Mouse (Mus musculus): ENCODE results near the gene Ddc. TPM values are rescaled to one million over a fixed set of nuclear protein-coding genes. Genes with fewer than 3 reads are reported as not detected.

Gene Ddc
- total RNA-seq (2021) (1 to 10 TPM in 1 of 2 experiments, under 1 TPM in 1; 0.91 to 1.3 TPM), polyA plus RNA-seq (2012; rRNA removed) (2.3 and 4.4 TPM in 2 replicates)
- long read RNA-seq, result 0 reads

DNA sequence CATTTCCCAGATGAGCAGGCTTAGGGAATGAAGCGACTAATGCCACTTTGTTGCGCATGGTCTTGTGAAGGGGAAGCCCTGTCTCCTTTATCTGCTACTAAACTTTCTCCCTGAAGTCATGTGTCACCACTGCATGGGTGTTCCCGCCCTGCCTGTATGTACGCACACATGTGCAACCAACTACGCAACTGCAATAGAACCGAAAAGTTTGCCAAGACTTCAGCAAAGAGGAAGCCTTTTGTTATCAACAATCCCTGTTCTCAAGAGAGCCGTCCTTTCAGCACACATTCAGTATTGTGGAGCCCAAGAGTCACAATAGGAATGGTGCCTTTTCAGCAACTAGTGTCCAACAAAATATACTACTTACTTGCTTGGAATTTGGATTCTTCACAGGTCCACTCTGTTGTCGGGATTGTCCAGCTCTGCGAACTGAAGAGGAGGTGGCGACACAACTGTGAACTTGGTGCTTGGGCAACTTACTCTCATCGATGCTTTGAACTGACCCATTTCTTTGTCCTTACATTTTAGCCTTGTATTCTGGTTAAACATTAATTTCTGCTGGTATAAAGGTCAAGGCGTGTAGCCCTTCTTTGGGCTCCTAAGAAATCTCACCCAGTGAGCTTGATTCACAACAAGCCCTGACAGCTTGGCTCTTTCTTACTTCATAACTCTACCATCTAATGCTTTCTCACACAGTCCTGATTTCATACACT is at the start of gene Ddc:
Ddc (minus strand) TSS at position 500 of the 713 bp plus-strand sequence.
- Histone ChIP-seq H3K27me3 (ENCODE audit: control insufficient read depth, insufficient read depth, low read length) (no peaks in the 10 kb centered on the region), H3K9ac (ENCODE audit: low read depth, low read length) (no peak within 1 kb of the TSS), H3K79me2 (replicated peaks; ENCODE audit: control insufficient read depth, insufficient read depth, low read length) (no peaks in the 10 kb centered on the region), H3K4me3 (no peak within 1 kb of the TSS), H3K27ac (no peak within 1 kb of the TSS), H3K4me1 (ENCODE audit: control insufficient read depth, insufficient read depth, low read length) (0 out of 2 replicates have a peak, but pooled peaks cover 3% of the 10 kb centered on the region), H3K36me3 (ENCODE audit: control insufficient read depth, insufficient read depth, low read length) (no peaks in the 10 kb centered on the region)
- WGBS, result 61% methylated on average over 12 of the region's 12 CpGs
- DNase-seq, result no peak
- TF ChIP-seq CTCF (IDR thresholded peaks at IDR 0.05) (no peak), EP300 (IDR thresholded peaks at IDR 0.05; ENCODE audit: insufficient read depth, low read depth, low read length) (no peak), POLR2A (IDR thresholded peaks at IDR 0.05; ENCODE audit: insufficient read depth, low read depth, low read length) (no peak)
- intact Hi-C loops (cut with DNase I), result no loop called here

DNA sequence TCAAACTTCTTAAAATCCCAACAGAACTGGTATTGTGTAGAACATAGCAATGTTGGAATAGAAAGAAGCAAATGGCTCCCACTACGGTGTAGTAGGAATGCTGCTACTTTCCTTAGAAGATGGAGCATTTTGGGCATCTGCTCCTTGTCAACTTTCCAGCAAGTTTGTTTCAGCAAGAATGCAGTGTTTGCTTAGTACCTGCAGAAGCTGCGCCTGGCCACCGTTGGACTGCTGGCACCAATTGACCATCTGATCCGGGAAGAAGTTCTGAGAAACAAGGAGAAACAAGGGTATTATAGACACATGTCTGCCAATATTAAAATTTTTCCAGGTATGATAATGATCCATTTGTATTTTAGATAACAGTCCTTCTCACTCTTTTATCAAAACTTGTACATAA is 47.8 kb upstream of the Ddc start:
- no peak overlapping the region for H3K4me3 ChIP-seq
- no peak overlapping the region for H3K9ac ChIP-seq (ENCODE audit: low read depth, low read length)
- no peak overlapping the region for H3K27ac ChIP-seq
- WGBS, result 88% methylated on average over 4 of the region's 4 CpGs
- DNase-seq, result no peak
- intact Hi-C loops (cut with DNase I), result no loop called here
- no peaks in the 10 kb centered on the region for H3K4me1 ChIP-seq (ENCODE audit: control insufficient read depth, insufficient read depth, low read length)
- H3K79me2 ChIP-seq (replicated peaks; ENCODE audit: control insufficient read depth, insufficient read depth, low read length), result no peaks in the 10 kb centered on the region
- TF ChIP-seq POLR2A (IDR thresholded peaks at IDR 0.05; ENCODE audit: insufficient read depth, low read depth, low read length) (no peak), EP300 (IDR thresholded peaks at IDR 0.05; ENCODE audit: insufficient read depth, low read depth, low read length) (no peak), CTCF (IDR thresholded peaks at IDR 0.05) (no peak)
- H3K36me3 ChIP-seq (ENCODE audit: control insufficient read depth, insufficient read depth, low read length), result peaks cover 6% of the 10 kb centered on the region
- H3K27me3 ChIP-seq (ENCODE audit: control insufficient read depth, insufficient read depth, low read length), result no peaks in the 10 kb centered on the region

DNA sequence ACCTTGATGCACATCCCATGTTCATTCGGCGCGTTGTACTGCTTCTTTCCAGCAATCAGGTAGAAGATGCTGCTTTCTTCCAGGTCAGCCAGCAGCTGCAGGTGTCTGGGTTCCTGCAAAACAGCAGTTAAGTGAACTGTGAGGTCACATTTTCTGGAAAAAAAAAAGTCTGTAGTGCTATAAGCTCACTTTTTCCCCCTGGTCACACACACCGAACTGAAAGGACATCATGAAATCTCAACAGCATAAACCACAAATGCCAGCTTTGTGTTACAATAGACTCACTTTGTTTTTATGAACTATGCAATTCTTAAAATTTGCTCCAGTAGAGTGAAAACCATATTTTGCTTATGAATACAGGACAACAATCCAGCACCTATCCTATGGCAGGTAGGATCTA is 46.9 kb upstream of the Ddc start:
- no peak overlapping the region for H3K4me3 ChIP-seq
- peaks cover under 1% of the 10 kb centered on the region; the same call in 1 of the 2 replicates for H3K4me1 ChIP-seq (ENCODE audit: control insufficient read depth, insufficient read depth, low read length)
- no peaks in the 10 kb centered on the region for H3K79me2 ChIP-seq (replicated peaks; ENCODE audit: control insufficient read depth, insufficient read depth, low read length)
- DNase-seq, result no peak
- no peak overlapping the region for H3K9ac ChIP-seq (ENCODE audit: low read depth, low read length)
- TF ChIP-seq POLR2A (IDR thresholded peaks at IDR 0.05; ENCODE audit: insufficient read depth, low read depth, low read length) (no peak), EP300 (IDR thresholded peaks at IDR 0.05; ENCODE audit: insufficient read depth, low read depth, low read length) (no peak), CTCF (IDR thresholded peaks at IDR 0.05) (no peak)
- peaks cover 6% of the 10 kb centered on the region for H3K36me3 ChIP-seq (ENCODE audit: control insufficient read depth, insufficient read depth, low read length)
- no peak overlapping the region for H3K27ac ChIP-seq
- intact Hi-C loops (cut with DNase I), result no loop called here
- WGBS, result 89% methylated on average over 4 of the region's 4 CpGs
- H3K27me3 ChIP-seq (ENCODE audit: control insufficient read depth, insufficient read depth, low read length), result no peaks in the 10 kb centered on the region

DNA sequence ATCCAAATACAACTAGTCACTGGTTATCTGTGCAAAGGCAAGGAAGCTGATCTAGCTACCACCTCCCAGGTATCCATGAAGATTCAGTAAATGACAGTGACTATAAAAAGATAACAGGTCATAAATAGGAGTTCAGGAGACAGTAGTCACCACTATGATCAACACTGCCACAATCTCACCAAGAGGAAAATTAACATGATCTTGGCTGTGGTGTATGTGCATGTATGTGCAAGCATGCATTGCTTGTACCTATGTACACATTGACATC is 46.1 kb upstream of the Ddc start:
- intact Hi-C loops (cut with DNase I), result no loop called here
- Histone ChIP-seq H3K27me3 (ENCODE audit: control insufficient read depth, insufficient read depth, low read length) (no peaks in the 10 kb centered on the region), H3K9ac (ENCODE audit: low read depth, low read length) (no peak overlapping the region), H3K4me1 (ENCODE audit: control insufficient read depth, insufficient read depth, low read length) (peaks cover 2% of the 10 kb centered on the region; the same call in 1 of the 2 replicates), H3K36me3 (ENCODE audit: control insufficient read depth, insufficient read depth, low read length) (peaks cover 6% of the 10 kb centered on the region), H3K4me3 (no peak overlapping the region), H3K79me2 (replicated peaks; ENCODE audit: control insufficient read depth, insufficient read depth, low read length) (no peaks in the 10 kb centered on the region), H3K27ac (no peak overlapping the region)
- DNase-seq, result no peak
- TF ChIP-seq CTCF (IDR thresholded peaks at IDR 0.05) (no peak), POLR2A (IDR thresholded peaks at IDR 0.05; ENCODE audit: insufficient read depth, low read depth, low read length) (no peak), EP300 (IDR thresholded peaks at IDR 0.05; ENCODE audit: insufficient read depth, low read depth, low read length) (no peak)

DNA sequence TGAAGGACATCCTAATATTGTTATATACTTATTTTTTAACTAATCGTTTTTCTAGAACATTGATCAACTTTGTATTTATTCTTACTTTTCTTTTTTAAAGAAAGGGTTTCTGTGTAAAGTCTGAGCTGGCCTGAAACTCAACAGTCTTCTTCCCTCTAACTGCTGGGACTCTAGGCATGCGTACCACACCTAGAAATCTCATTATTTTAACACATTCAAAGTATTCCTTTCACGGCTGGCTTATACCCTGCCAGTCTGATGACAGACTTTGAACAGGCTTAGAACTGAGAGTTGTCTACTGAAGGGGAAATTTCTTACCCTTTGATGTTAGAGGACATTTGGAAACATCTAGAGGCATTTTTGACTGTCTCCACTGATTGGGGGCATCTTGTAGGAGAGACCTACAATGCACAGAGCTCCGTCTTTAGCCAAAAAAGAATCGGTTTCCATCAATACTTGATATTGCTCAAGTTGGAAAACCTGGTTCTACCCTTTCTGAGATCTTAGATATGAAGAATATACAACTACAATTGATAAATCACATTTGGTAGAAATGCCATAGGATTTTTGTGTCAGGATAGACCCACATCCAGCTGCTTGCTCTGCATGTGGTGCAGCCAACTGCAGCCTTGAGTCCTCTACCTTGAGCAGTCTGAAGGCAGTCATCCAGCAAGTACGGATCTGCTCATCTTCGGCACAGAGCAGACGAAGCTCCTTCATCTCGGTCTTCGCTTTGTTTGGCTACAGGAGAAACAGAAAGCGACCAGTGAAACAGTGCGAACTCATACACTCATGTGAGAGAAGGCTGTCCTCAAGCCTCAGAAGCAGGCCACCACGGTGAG is 45.5 kb upstream of the Ddc start:
- H3K27ac ChIP-seq, result no peak overlapping the region
- H3K36me3 ChIP-seq (ENCODE audit: control insufficient read depth, insufficient read depth, low read length), result peaks cover 9% of the 10 kb centered on the region
- intact Hi-C loops (cut with DNase I), result no loop called here
- TF ChIP-seq EP300 (IDR thresholded peaks at IDR 0.05; ENCODE audit: insufficient read depth, low read depth, low read length) (no peak), POLR2A (IDR thresholded peaks at IDR 0.05; ENCODE audit: insufficient read depth, low read depth, low read length) (no peak), CTCF (IDR thresholded peaks at IDR 0.05) (no peak)
- H3K27me3 ChIP-seq (ENCODE audit: control insufficient read depth, insufficient read depth, low read length), result no peaks in the 10 kb centered on the region
- H3K9ac ChIP-seq (ENCODE audit: low read depth, low read length), result no peak overlapping the region
- no peak overlapping the region for H3K4me3 ChIP-seq
- peaks cover 2% of the 10 kb centered on the region; the same call in 1 of the 2 replicates for H3K4me1 ChIP-seq (ENCODE audit: control insufficient read depth, insufficient read depth, low read length)
- no peaks in the 10 kb centered on the region for H3K79me2 ChIP-seq (replicated peaks; ENCODE audit: control insufficient read depth, insufficient read depth, low read length)
- 88% methylated on average over 13 of the region's 13 CpGs for WGBS
- no peak for DNase-seq
